Mouse (Mus musculus) small intestine, adult 2 months (tissue): ENCODE measurements around the gene Tmem91. TPM values are rescaled to one million over a fixed set of nuclear protein-coding genes. Genes with fewer than 3 reads are reported as not detected.

ENCODE experiments used
- H3K27ac ChIP-seq: fragments of 200-500 bp; 2 replicates; pipeline ENCODE4 v1.5.1; 2012; ENCODE audit warnings: low read depth, low read length, control low read depth, inconsistent platforms; ENCODE audit not compliant: insufficient read depth
- H3K27me3 ChIP-seq: fragments of 200-500 bp; 2 replicates; pipeline ENCODE4 v1.6.1; 2012; ENCODE audit warnings: mild to moderate bottlenecking, moderate library complexity, low read length, inconsistent platforms; ENCODE audit not compliant: control insufficient read depth, insufficient read depth
- H3K36me3 ChIP-seq: fragments of 200-500 bp; 2 replicates; pipeline ENCODE4 v1.6.1; 2012; ENCODE audit warnings: mild to moderate bottlenecking, low read length, control low read depth, inconsistent platforms; ENCODE audit not compliant: control insufficient read depth, insufficient read depth
- H3K4me1 ChIP-seq: fragments of 200-500 bp; 2 replicates; pipeline ENCODE4 v1.6.1; 2012; ENCODE audit warnings: low read length, inconsistent platforms, mixed read lengths; ENCODE audit not compliant: control insufficient read depth, insufficient read depth, insufficient read length
- H3K4me3 ChIP-seq: fragments of 200-500 bp; 2 replicates; pipeline ENCODE4 v1.5.1; 2012; ENCODE audit warnings: low read depth, mild to moderate bottlenecking, control low read depth, inconsistent platforms, low read length, moderate library complexity
- CTCF ChIP-seq: fragments of 200-500 bp; IDR thresholded peaks from 2 replicates; pipeline ENCODE4 v1.5.1; 2012; ENCODE audit warnings: low read depth, mild to moderate bottlenecking, control low read depth, inconsistent platforms, low read length, moderate library complexity, mixed read lengths; ENCODE audit not compliant: insufficient replicate concordance, insufficient read length; ENCODE audit errors: extremely low read depth
- POLR2A ChIP-seq: fragments of 200-500 bp; IDR thresholded peaks from 2 replicates; pipeline ENCODE4 v1.6.1; 2012; ENCODE audit warnings: low read depth, mild to moderate bottlenecking, control low read depth, inconsistent platforms, low read length, moderate library complexity
- WGBS: fragments of 180-500 bp; shearing (Covaris S2); methylation state at CpG from one replicate; pipeline ENCODE4 v1.1.7; 2018; 5-methylcytosine and 5-hydroxymethylcytosine counted together
- polyA plus RNA-seq: library from polyadenylated mRNA; depleted of rRNA; stranded (reverse); fragments of >200 nt; gene quantifications from 2 replicates; pipeline ENCODE4 v1.2.3, GENCODE M21; 2012

Gene Tmem91
- polyA plus RNA-seq, 1 experiment: 0.23 TPM

DNA sequence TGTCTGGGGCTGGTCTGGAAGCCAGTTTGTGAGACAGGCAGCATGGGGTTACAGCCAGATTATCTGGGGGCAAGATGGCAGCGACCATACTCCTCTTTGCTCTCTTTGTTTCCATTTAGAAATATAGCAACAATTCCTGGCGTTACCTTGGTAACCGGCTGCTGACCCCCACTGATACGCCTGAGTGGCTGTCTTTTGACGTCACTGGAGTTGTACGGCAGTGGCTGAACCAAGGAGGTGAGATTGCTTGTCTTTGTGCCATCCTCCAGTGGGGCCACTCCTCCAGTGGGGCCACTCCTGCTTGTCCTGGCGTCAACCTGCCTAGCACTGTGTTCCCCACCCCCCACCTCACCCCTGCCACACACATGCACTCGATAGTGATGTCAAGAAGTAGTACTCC lies 19.1 kb upstream of the Tmem91 start:
- Histone ChIP-seq H3K27ac (no peak overlapping the region), H3K4me3 (no peak overlapping the region), H3K27me3 (no peaks in the 10 kb centered on the region), H3K4me1 (no peaks in the 10 kb centered on the region; the same call in 1 of the 2 replicates), H3K36me3 (no peaks in the 10 kb centered on the region; the same call in 1 of the 2 replicates)
- TF ChIP-seq CTCF: no peak
- TF ChIP-seq POLR2A: no peak
- whole genome bisulfite sequencing: 66% methylated on average over 8 of the region's 8 CpGs

DNA sequence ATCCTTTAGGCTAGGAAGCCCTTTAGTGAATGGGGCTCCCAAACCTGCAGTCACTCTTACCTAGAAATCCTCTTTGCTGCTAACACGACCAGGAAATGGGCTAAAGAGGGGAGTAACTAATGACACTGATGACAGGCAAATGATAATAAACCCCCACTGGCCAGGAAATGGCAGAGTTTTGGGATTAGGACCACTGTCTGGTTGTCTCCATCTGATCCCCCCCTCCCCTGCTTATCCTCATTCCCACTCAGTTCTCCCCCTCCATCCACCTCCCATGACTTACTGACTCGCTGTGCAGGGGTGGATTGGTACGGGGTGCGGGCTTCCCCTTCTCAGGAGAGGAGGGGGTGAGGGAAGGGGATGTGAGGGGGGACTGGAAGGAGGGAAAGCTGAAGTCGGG lies 15.1 kb upstream of the Tmem91 start:
- Histone ChIP-seq H3K27ac (no peak overlapping the region), H3K36me3 (no peaks in the 10 kb centered on the region), H3K4me1 (peaks cover 3% of the 10 kb centered on the region), H3K27me3 (no peaks in the 10 kb centered on the region), H3K4me3 (peak overlapping the region; percentile 9; the same call in 1 of the 2 replicates)
- TF ChIP-seq POLR2A: no peak
- TF ChIP-seq CTCF: no peak
- WGBS: 42% methylated on average over 5 of the region's 5 CpGs

DNA sequence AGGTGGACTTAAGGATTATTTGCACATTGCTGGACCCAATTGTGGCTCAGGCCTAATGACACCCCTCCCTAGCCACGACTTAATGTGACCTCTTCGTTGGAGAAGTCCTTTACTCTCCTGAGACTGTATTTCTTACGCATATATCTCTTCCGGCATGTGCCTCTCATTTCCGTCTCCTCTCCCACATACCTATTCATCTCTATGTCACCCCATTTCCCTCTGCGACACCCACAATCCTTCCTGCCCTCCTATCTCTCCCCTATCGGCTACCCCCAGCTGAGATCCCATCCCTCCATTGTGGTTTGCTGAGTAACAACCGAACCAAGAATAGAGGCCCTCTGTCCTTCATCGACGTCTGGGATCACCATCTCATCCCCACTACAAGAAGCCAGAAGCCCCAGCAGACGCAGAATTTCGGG lies 14.6 kb upstream of the Tmem91 start:
- Histone ChIP-seq H3K4me1 (peaks cover 3% of the 10 kb centered on the region), H3K4me3 (peak overlapping the region; percentile 70), H3K27ac (no peak overlapping the region), H3K36me3 (no peaks in the 10 kb centered on the region), H3K27me3 (no peaks in the 10 kb centered on the region)
- 13% methylated on average over 12 of the region's 12 CpGs for WGBS
- TF ChIP-seq POLR2A: no peak
- no peak for TF ChIP-seq CTCF

DNA sequence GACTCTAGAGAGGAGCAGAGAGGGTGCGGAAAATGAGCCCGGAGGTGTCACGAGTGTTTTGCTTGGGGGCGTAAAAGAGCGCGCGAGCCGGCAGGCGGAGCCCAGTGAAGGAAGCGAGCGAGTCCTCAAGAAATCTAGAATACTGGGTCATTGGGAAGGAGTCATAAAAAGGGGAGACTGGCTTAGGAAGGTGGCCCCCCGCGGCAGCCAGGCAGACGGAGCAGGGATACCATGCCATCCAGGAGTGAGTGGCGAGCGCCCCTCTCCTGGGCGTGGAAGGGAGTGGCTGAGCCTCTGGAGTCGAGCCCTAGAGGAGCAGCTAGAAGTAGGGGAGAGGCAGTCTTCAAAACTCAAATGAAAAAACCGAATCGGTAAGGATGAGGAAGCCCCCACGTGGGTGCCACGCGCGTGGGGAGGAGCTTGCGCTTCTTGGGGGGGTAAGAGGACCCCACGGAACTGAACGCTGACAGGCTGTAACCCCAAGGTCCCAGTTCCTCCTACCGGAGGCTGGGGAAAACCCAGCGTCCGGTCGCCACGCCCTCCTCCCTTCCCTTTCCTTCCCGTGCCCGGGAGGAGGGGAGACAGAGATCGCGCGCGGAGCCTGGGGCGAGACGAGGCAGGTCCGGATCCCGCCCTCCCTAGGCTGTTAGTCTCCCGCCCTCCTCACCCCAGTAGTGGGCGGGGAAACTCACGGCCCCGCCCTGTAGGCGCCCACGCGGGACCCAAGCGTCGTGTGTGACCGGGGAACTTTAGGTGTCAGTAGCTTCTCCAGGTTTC lies 14.0 kb upstream of the Tmem91 start:
- Histone ChIP-seq H3K4me1 (peaks cover 3% of the 10 kb centered on the region), H3K27ac (peak overlapping the region; percentile 4), H3K36me3 (no peaks in the 10 kb centered on the region), H3K27me3 (no peaks in the 10 kb centered on the region), H3K4me3 (peak overlapping the region; percentile 70)
- TF ChIP-seq POLR2A: peak; percentile 22; the same call in 1 of the 2 replicates
- TF ChIP-seq CTCF: no peak
- under 1% methylated on average over 52 of the region's 52 CpGs for WGBS

DNA sequence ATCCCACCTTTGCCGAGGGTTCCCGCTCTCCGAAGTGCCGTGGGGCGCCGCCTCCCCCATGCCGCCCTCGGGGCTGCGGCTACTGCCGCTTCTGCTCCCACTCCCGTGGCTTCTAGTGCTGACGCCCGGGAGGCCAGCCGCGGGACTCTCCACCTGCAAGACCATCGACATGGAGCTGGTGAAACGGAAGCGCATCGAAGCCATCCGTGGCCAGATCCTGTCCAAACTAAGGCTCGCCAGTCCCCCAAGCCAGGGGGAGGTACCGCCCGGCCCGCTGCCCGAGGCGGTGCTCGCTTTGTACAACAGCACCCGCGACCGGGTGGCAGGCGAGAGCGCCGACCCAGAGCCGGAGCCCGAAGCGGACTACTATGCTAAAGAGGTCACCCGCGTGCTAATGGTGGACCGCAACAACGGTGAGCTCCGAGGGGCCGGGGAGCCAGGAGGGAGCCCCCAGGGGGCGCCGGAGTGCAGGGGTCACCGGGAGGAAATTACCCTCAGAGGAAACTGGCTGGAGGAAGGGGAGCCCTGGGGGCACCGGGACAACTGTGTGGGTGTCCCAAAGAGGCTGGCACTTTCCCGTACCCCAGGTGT lies 12.9 kb upstream of the Tmem91 start:
- H3K27me3 ChIP-seq: no peaks in the 10 kb centered on the region
- peak overlapping the region; percentile 70 for H3K4me3 ChIP-seq
- peaks cover 7% of the 10 kb centered on the region for H3K4me1 ChIP-seq
- WGBS: under 1% methylated on average over 47 of the region's 47 CpGs
- H3K27ac ChIP-seq: peak overlapping the region; percentile 4; the same call in 1 of the 2 replicates
- no peaks in the 10 kb centered on the region for H3K36me3 ChIP-seq
- peak; percentile 49 for TF ChIP-seq CTCF
- TF ChIP-seq POLR2A: no peak

DNA sequence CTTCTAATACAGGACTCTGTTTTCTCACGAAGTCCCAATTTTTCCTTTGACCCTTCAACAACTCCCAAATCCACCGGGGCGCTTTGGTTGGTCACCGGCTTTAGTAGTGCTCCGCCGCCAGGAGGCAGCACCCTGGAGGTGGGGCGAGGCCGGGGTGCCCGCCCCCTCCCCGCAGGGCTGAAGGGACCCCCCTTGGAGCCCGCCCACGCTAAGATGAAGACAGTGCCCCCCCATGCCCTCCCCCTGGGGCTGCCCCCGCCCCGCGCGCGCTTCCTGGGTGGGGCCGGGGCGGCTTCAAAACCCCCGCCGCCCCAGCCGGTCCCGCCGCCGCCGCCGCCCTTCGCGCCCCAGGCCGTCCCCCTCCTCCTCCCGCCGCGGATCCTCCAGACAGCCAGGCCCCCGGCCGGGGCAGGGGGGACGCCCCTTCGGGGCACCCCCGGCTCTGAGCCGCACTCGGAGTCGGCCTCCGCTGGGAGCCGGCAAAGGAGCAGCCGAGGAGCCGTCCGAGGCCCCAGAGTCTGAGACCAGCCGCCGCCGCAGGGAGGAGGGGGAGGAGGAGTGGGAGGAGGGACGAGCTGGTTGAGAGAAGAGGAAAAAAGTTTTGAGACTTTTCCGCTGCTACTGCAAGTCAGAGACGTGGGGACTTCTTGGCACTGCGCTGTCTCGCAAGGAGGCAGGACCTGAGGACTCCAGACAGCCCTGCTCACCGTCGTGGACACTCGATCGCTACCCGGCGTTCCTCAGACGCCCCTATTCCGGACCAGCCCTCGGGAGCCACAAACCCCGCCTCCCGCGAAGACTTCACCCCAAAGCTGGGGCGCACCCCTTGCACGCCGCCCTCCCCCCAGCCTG lies 11.9 kb upstream of the Tmem91 start, which contains the start of gene Tgfb1:
TSS of gene Tgfb1 (plus strand) at position 323 of the 852 bp plus-strand sequence.
- no peaks in the 10 kb centered on the region for H3K36me3 ChIP-seq
- whole genome bisulfite sequencing: 1% methylated on average over 51 of the region's 69 CpGs
- peak within 1 kb of the TSS; percentile 70 for H3K4me3 ChIP-seq
- H3K27me3 ChIP-seq: no peaks in the 10 kb centered on the region
- peak within 1 kb of the TSS; percentile 42 for H3K27ac ChIP-seq
- TF ChIP-seq CTCF (peak; percentile 76), POLR2A (no peak)
- peaks cover 10% of the 10 kb centered on the region for H3K4me1 ChIP-seq
